Mouse (Mus musculus) midbrain, embryonic 11.5 days (tissue): ENCODE measurements around the gene Senp6. TPM values are rescaled to one million over a fixed set of nuclear protein-coding genes. Genes with fewer than 3 reads are reported as not detected.

Experiments used
- ATAC-seq: fragments of 200-750 bp; cut with Nextera tagmentation; 2 replicates; pipeline ENCODE4 v1.8.0; 2017; ENCODE audit warnings: moderate TSS enrichment, moderate library complexity; ENCODE audit not compliant: low FRiP score
- DNase-seq: peaks from one replicate; pipeline ENCODE4 v3.0.0; 2015; ENCODE audit warnings: low spot score; ENCODE audit errors: missing footprints
- H3K27ac ChIP-seq: fragments of 300-500 bp; sonication (generic); 2 replicates; pipeline ENCODE4 v1.5.1; 2014; ENCODE audit warnings: low read depth, low read length
- H3K27me3 ChIP-seq: fragments of 300-500 bp; sonication (generic); 2 replicates; pipeline ENCODE4 v1.6.1; 2014; ENCODE audit warnings: mild to moderate bottlenecking, low read length, moderate library complexity, mixed read lengths; ENCODE audit not compliant: control insufficient read depth, insufficient read depth
- H3K36me3 ChIP-seq: fragments of 300-500 bp; sonication (generic); 2 replicates; pipeline ENCODE4 v1.6.1; 2014; ENCODE audit warnings: mild to moderate bottlenecking, low read length, moderate library complexity, mixed read lengths; ENCODE audit not compliant: control insufficient read depth, insufficient read depth
- H3K4me1 ChIP-seq: fragments of 300-500 bp; sonication (generic); 2 replicates; pipeline ENCODE4 v1.6.1; 2014; ENCODE audit warnings: low read length; ENCODE audit not compliant: control insufficient read depth, insufficient read depth
- H3K4me2 ChIP-seq: fragments of 300-500 bp; sonication (generic); 2 replicates; pipeline ENCODE4 v1.6.1; 2014; ENCODE audit warnings: mild to moderate bottlenecking, moderate library complexity
- H3K4me3 ChIP-seq: fragments of 300-500 bp; sonication (generic); 2 replicates; pipeline ENCODE4 v1.5.1; 2014; ENCODE audit warnings: low read depth, low read length
- H3K9ac ChIP-seq: fragments of 300-500 bp; sonication (generic); 2 replicates; pipeline ENCODE4 v1.6.1; 2014; ENCODE audit warnings: low read length
- H3K9me3 ChIP-seq: fragments of 300-500 bp; sonication (generic); 2 replicates; pipeline ENCODE4 v1.6.1; 2016; ENCODE audit warnings: low read length; ENCODE audit not compliant: control insufficient read depth
- WGBS: fragments of 180-500 bp; shearing (Covaris S2); extraction: QIAGEN DNeasy Blood & Tissue Kit; methylation state at CpG from one replicate; pipeline ENCODE4 v1.1.7; 2014; 5-methylcytosine and 5-hydroxymethylcytosine counted together
- polyA plus RNA-seq: library from polyadenylated mRNA; unstranded; fragments of >200 nt; fragmentation: Nextera tagmentation; extraction: Ambion mirVana; gene quantifications from 2 replicates; pipeline ENCODE4 v1.2.1, GENCODE M21; 2014

Gene Senp6
- polyA plus RNA-seq, 1 experiment from 2014 or later, result 64.7 TPM

GRCm38 (mm10) chr9:80176696-80177478 lies 110.2 kb downstream of the Senp6 start:
- 88% methylated on average over 13 of the region's 13 CpGs for WGBS
- no peak for ATAC-seq
- no peak overlapping the region for H3K9ac ChIP-seq

GRCm38 (mm10) chr9:80178670-80179069 lies 112.0 kb downstream of the Senp6 start:
- ATAC-seq, result no peak
- 81% methylated on average over 2 of the region's 2 CpGs for WGBS

More at GRCm38 (mm10) chr9:80176696-80177478, 110.2 kb downstream of the Senp6 start:
- Histone ChIP-seq H3K9me3 (no peaks in the 10 kb centered on the region), H3K36me3 (no peaks in the 10 kb centered on the region), H3K27me3 (no peaks in the 10 kb centered on the region), H3K4me1 (peaks cover 3% of the 10 kb centered on the region; the same call in 1 of the 2 replicates), H3K4me3 (no peak overlapping the region), H3K4me2 (no peak overlapping the region), H3K27ac (no peak overlapping the region)
- DNase-seq, result no peak

DNA sequence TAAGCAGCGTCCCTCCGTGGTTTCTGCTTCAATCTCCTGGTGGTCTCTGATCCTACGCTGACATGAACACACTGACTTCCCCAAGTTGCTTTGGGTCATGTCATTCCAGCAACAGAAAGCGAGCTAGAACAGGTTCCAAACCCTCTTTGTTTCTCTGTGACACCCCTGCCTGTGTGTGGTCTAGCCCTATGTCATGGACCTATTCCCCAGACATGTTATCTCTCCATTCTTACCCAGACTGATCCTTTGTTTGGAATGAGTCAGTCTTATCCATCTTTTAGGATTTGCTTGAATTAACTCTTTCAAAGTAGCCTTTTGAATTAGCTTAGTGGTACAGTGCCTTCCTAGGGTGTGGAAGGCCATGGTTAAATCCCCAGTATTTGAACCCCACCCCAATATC lies 113.0 kb downstream of the Senp6 start:
- Histone ChIP-seq H3K4me3 (no peak overlapping the region), H3K27ac (no peak overlapping the region), H3K9ac (no peak overlapping the region), H3K4me2 (no peak overlapping the region), H3K9me3 (no peaks in the 10 kb centered on the region), H3K27me3 (no peaks in the 10 kb centered on the region), H3K36me3 (no peaks in the 10 kb centered on the region), H3K4me1 (no peaks in the 10 kb centered on the region)
- no peak for ATAC-seq
- DNase-seq, result no peak
- 65% methylated on average over 4 of the region's 4 CpGs for WGBS

More at GRCm38 (mm10) chr9:80178670-80179069, 112.0 kb downstream of the Senp6 start:
- H3K4me3 ChIP-seq, result no peak overlapping the region
- DNase-seq, result no peak
- no peaks in the 10 kb centered on the region for H3K36me3 ChIP-seq
- no peak overlapping the region for H3K27ac ChIP-seq
- no peak overlapping the region for H3K9ac ChIP-seq
- H3K27me3 ChIP-seq, result no peaks in the 10 kb centered on the region
- H3K4me1 ChIP-seq, result no peaks in the 10 kb centered on the region
- H3K9me3 ChIP-seq, result no peaks in the 10 kb centered on the region
- H3K4me2 ChIP-seq, result no peak overlapping the region

- WGBS, result 77% methylated on average over 5 of the region's 5 CpGs
- H3K9me3 ChIP-seq, result no peaks in the 10 kb centered on the region
Measured at GRCm38 (mm10) chr9:80180771-80181170, 114.1 kb downstream of the Senp6 start.

DNA sequence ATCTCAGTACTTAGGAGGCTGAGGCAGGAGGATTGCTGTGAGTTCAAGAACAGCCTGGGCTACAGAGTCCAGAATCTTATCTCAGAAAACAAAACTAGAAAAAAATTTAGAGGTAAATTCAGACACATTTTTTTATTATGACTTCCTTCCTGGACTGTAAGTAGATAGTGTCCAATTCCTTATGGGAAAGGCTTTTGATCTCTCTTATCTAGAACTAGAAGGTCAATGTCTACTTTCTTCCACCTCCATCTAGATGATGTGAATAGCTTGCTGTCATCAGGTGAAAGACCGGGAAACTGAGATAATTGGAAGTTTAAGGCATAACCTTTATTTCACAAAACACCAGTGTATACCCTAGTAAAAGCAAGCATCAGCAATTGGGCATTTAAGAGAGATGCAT lies 115.0 kb downstream of the Senp6 start:
- Histone ChIP-seq H3K27me3 (no peaks in the 10 kb centered on the region), H3K9me3 (no peaks in the 10 kb centered on the region), H3K4me1 (no peaks in the 10 kb centered on the region), H3K9ac (no peak overlapping the region), H3K4me3 (no peak overlapping the region), H3K27ac (no peak overlapping the region), H3K4me2 (no peak overlapping the region), H3K36me3 (no peaks in the 10 kb centered on the region)
- no peak for ATAC-seq
- DNase-seq, result no peak
- WGBS, result 85% methylated on average over 1 of the region's 1 CpGs

More at GRCm38 (mm10) chr9:80180771-80181170, 114.1 kb downstream of the Senp6 start:
- H3K27me3 ChIP-seq, result no peaks in the 10 kb centered on the region
- H3K4me2 ChIP-seq, result no peak overlapping the region
- no peaks in the 10 kb centered on the region for H3K4me1 ChIP-seq
- no peak overlapping the region for H3K27ac ChIP-seq
- no peak overlapping the region for H3K9ac ChIP-seq
- H3K4me3 ChIP-seq, result no peak overlapping the region
- ATAC-seq (no peak), DNase-seq (no peak)
- H3K36me3 ChIP-seq, result no peaks in the 10 kb centered on the region

DNA sequence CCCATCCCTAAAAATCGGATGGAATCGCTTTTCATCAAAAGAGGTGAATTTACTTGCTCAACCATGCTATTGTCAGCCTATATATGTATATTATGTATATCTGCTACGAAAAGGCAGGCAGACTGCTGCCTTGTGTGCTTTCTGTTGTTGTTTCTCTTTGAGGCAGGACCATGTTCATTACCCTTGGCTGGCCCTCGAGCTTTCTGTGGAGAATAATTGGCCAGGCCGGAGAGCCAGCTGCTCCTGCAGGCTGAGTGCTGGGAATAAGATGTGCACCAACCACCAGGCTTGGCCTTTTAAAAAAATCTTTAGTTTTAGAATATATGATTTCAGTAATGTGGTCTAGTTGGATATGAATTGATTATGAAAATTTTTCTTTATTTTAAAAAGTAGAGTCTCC lies 117.4 kb downstream of the Senp6 start:
- no peaks in the 10 kb centered on the region for H3K9me3 ChIP-seq
- 80% methylated on average over 5 of the region's 5 CpGs for WGBS
- H3K27ac ChIP-seq, result no peak overlapping the region
- H3K9ac ChIP-seq, result no peak overlapping the region
- H3K36me3 ChIP-seq, result no peaks in the 10 kb centered on the region
- no peaks in the 10 kb centered on the region for H3K4me1 ChIP-seq
- H3K27me3 ChIP-seq, result no peaks in the 10 kb centered on the region
- ATAC-seq, result no peak
- H3K4me3 ChIP-seq, result no peak overlapping the region
- DNase-seq, result peak; percentile 75
- no peak overlapping the region for H3K4me2 ChIP-seq

GRCm38 (mm10) chr9:80185737-80186136 lies 119.0 kb downstream of the Senp6 start:
- Histone ChIP-seq H3K36me3 (no peaks in the 10 kb centered on the region), H3K4me1 (no peaks in the 10 kb centered on the region), H3K27me3 (no peaks in the 10 kb centered on the region), H3K27ac (no peak overlapping the region), H3K9me3 (no peaks in the 10 kb centered on the region), H3K9ac (no peak overlapping the region), H3K4me2 (no peak overlapping the region), H3K4me3 (no peak overlapping the region)
- 40% methylated on average over 3 of the region's 3 CpGs for WGBS
- peak; percentile 54 for ATAC-seq
- peak; percentile 74 for DNase-seq

- H3K4me3 ChIP-seq, result no peak overlapping the region
- DNase-seq (peak; percentile 44), ATAC-seq (no peak)
- H3K27me3 ChIP-seq, result no peaks in the 10 kb centered on the region
- H3K27ac ChIP-seq, result no peak overlapping the region
- H3K9me3 ChIP-seq, result no peaks in the 10 kb centered on the region
- H3K36me3 ChIP-seq, result no peaks in the 10 kb centered on the region
- no peak overlapping the region for H3K9ac ChIP-seq
- no peaks in the 10 kb centered on the region for H3K4me1 ChIP-seq
- WGBS, result 89% methylated on average over 8 of the region's 8 CpGs
- no peak overlapping the region for H3K4me2 ChIP-seq
Measured at GRCm38 (mm10) chr9:80186693-80187092, 120.0 kb downstream of the Senp6 start.

DNA sequence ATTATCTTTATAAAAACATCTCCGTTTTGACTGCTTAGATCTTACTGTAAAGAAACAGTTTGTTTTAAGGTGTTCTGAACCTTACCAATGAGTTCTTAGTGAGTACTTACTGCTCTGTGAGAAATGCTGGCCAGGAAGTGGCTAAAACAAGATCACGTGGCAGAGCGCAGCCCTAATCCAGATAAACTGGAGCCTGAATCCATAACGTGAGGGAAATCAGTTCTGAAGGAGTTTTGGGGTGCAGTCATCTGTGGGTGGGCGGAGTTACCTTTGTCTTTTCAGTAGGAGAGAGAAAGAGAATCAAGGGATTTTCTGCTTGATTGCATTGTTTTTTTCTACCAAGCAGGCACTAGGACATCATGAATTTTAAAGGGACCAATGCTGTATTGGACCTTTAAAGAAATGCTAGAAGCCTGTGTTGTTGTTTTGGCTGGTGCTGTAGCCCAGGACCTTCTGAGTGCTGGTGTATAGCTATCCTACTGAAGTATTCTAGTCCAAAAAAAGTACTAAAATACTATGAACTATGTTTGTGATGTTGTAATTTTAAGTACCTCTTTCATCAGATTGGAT lies 121.7 kb downstream of the Senp6 start:
- ATAC-seq, result peak; percentile 64
- Histone ChIP-seq H3K36me3 (no peaks in the 10 kb centered on the region), H3K4me1 (no peaks in the 10 kb centered on the region), H3K9ac (no peak overlapping the region), H3K4me2 (no peak overlapping the region), H3K4me3 (no peak overlapping the region), H3K27ac (no peak overlapping the region), H3K27me3 (no peaks in the 10 kb centered on the region), H3K9me3 (no peaks in the 10 kb centered on the region)
- no peak for DNase-seq
- WGBS, result 38% methylated on average over 5 of the region's 5 CpGs
